Mouse (Mus musculus) hindbrain, postnatal 0 days (tissue): ENCODE measurements around the gene P3h1. TPM values are rescaled to one million over a fixed set of nuclear protein-coding genes. Genes with fewer than 3 reads are reported as not detected.

Experiments
- ATAC-seq: fragments of 200-750 bp; cut with Nextera tagmentation; 2 replicates; pipeline ENCODE4 v1.8.0; 2017; ENCODE audit warnings: mild to moderate bottlenecking, moderate TSS enrichment, moderate library complexity
- DNase-seq: peaks from one replicate; pipeline ENCODE4 v3.0.0-alpha.2; 2015; ENCODE audit warnings: low spot score
- H3K27ac ChIP-seq: fragments of 300-500 bp; sonication (generic); 2 replicates; pipeline ENCODE4 v1.5.1; 2014; ENCODE audit warnings: mild to moderate bottlenecking
- H3K27me3 ChIP-seq: fragments of 300-500 bp; sonication (generic); 2 replicates; pipeline ENCODE4 v1.6.1; 2014; ENCODE audit warnings: low read length, mixed read lengths; ENCODE audit not compliant: insufficient read depth
- H3K36me3 ChIP-seq: fragments of 300-500 bp; sonication (generic); 2 replicates; pipeline ENCODE4 v1.6.1; 2014; ENCODE audit warnings: low read length, mixed read lengths; ENCODE audit not compliant: insufficient read depth
- H3K4me1 ChIP-seq: fragments of 300-500 bp; sonication (generic); 2 replicates; pipeline ENCODE4 v1.6.1; 2014; ENCODE audit warnings: antibody characterized with exemption, low read length, mixed read lengths; ENCODE audit not compliant: insufficient read depth
- H3K4me2 ChIP-seq: fragments of 300-500 bp; sonication (generic); 2 replicates; pipeline ENCODE4 v1.6.1; 2014; ENCODE audit warnings: low read depth, mild to moderate bottlenecking, low read length, moderate library complexity, mixed read lengths
- H3K4me3 ChIP-seq: fragments of 300-500 bp; sonication (generic); 2 replicates; pipeline ENCODE4 v1.5.1; 2014; ENCODE audit warnings: low read length
- H3K9ac ChIP-seq: fragments of 300-500 bp; sonication (generic); replicated peaks from 2 replicates; pipeline ENCODE4 v1.6.1; 2014; ENCODE audit warnings: mild to moderate bottlenecking, low read length, moderate library complexity, mixed read lengths
- H3K9me3 ChIP-seq: fragments of 300-500 bp; sonication (generic); 2 replicates; pipeline ENCODE4 v1.6.1; 2016; ENCODE audit warnings: low read length, mixed read lengths
- CTCF ChIP-seq: IDR thresholded peaks from 2 replicates; pipeline ENCODE4 v1.5.1; 2016; ENCODE audit warnings: antibody characterized with exemption, control low read depth, low read depth
- WGBS: fragments of 180-500 bp; shearing (Covaris S2); extraction: QIAGEN DNeasy Blood & Tissue Kit; methylation state at CpG from one replicate; pipeline ENCODE4 v1.1.7; 2014; 5-methylcytosine and 5-hydroxymethylcytosine counted together
- polyA plus RNA-seq: library from polyadenylated mRNA; unstranded; fragments of >200 nt; fragmentation: Nextera tagmentation; extraction: Ambion mirVana; gene quantifications from 2 replicates; pipeline ENCODE4 v1.2.1, GENCODE M21; 2015
- total RNA-seq: library from RNA; depleted of rRNA; stranded (reverse); fragments of >200 nt; gene quantifications from 2 replicates; pipeline ENCODE4 v1.2.3, GENCODE M21; 2014

Gene P3h1
- total and polyA plus RNA-seq, 2 experiments from 2014 or later = 9.1 to 15.3 TPM

DNA sequence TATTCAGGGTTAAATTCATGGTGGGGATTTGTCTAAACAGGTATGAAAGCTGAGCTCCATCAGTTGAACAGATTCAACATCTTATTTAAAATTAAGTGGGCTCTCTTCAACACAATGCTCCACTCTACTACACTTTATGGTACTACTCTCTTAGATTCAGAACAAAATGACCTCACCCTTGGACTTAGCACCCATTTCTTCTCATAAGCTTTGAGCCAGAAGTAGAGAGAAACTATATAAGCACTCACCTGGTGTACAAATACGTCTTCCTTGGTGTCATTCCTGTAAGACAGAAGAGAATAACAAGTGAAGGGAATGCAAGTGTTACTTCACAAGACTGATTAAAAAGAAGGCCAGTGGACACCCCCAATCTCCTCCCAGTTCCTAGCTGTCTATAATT, 52.1 kb downstream of the P3h1 start:
- DNase-seq (no peak), ATAC-seq (no peak)
- WGBS = 93% methylated on average over 1 of the region's 1 CpGs
- Histone ChIP-seq H3K4me3 (no peak overlapping the region), H3K4me1 (no peaks in the 10 kb centered on the region), H3K9ac (no peak overlapping the region), H3K9me3 (no peaks in the 10 kb centered on the region), H3K4me2 (no peak overlapping the region), H3K27me3 (no peaks in the 10 kb centered on the region), H3K27ac (no peak overlapping the region), H3K36me3 (peaks cover 24% of the 10 kb centered on the region)
- TF ChIP-seq CTCF = no peak

GRCm38 (mm10) chr4:119285336-119285735, 52.6 kb downstream of the P3h1 start:
- H3K36me3 ChIP-seq = peaks cover 19% of the 10 kb centered on the region

DNA sequence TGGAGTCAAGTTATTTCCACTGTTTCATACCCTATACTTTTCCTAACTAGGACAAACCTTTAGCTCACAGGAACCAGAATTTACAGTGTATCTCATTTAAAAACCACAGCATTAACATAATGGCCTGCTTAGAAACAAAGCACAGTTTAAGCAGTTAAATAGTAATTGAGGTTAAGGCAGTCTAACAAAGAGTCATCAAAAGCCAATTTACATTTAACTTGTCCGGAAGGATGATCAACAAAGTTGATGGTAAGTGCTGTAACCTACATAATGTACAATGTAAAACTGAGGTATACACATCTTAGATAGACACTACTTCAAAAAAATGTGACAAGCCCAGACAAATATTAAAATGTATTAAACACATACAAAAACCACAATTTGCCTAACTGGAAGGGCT, 59.2 kb downstream of the P3h1 start:
- Histone ChIP-seq H3K9ac (peak overlapping the region; percentile 84), H3K36me3 (no peaks in the 10 kb centered on the region), H3K27ac (no peak overlapping the region), H3K4me1 (no peaks in the 10 kb centered on the region), H3K27me3 (no peaks in the 10 kb centered on the region), H3K4me3 (peak overlapping the region; percentile 87), H3K9me3 (no peaks in the 10 kb centered on the region), H3K4me2 (peak overlapping the region; percentile 76)
- WGBS = 59% methylated on average over 1 of the region's 1 CpGs
- DNase-seq = no peak
- no peak for ATAC-seq
- TF ChIP-seq CTCF = no peak

More at GRCm38 (mm10) chr4:119285336-119285735, 52.6 kb downstream of the P3h1 start:
- no peak for TF ChIP-seq CTCF
- Histone ChIP-seq H3K27me3 (no peaks in the 10 kb centered on the region), H3K27ac (no peak overlapping the region), H3K4me1 (no peaks in the 10 kb centered on the region), H3K4me2 (no peak overlapping the region), H3K4me3 (no peak overlapping the region), H3K9me3 (no peaks in the 10 kb centered on the region), H3K9ac (no peak overlapping the region)
- 84% methylated on average over 2 of the region's 2 CpGs for WGBS
- DNase-seq (no peak), ATAC-seq (no peak)

- Histone ChIP-seq H3K27ac (peak overlapping the region; percentile 84), H3K27me3 (no peaks in the 10 kb centered on the region), H3K4me3 (peak overlapping the region; percentile 87), H3K9ac (peak overlapping the region; percentile 84), H3K4me1 (no peaks in the 10 kb centered on the region), H3K9me3 (no peaks in the 10 kb centered on the region), H3K4me2 (peak overlapping the region; percentile 76), H3K36me3 (no peaks in the 10 kb centered on the region)
- TF ChIP-seq CTCF = no peak
- peak; percentile 86 for DNase-seq
- under 1% methylated on average over 24 of the region's 24 CpGs for WGBS
- no peak for ATAC-seq
Measured at GRCm38 (mm10) chr4:119292771-119293573, 60.3 kb downstream of the P3h1 start.

GRCm38 (mm10) chr4:119293574-119294258, 61.0 kb downstream of the P3h1 start:
- H3K9me3 ChIP-seq = no peaks in the 10 kb centered on the region
- DNase-seq (peak; percentile 46), ATAC-seq (peak; percentile 11)
- no peak for TF ChIP-seq CTCF
- H3K27me3 ChIP-seq = no peaks in the 10 kb centered on the region
- H3K36me3 ChIP-seq = no peaks in the 10 kb centered on the region
- peak overlapping the region; percentile 84 for H3K27ac ChIP-seq
- no peaks in the 10 kb centered on the region for H3K4me1 ChIP-seq
- WGBS = 2% methylated on average over 40 of the region's 80 CpGs
- H3K4me2 ChIP-seq = peak overlapping the region; percentile 76
- peak overlapping the region; percentile 84 for H3K9ac ChIP-seq
- peak overlapping the region; percentile 87 for H3K4me3 ChIP-seq

GRCm38 (mm10) chr4:119294415-119295133, 61.9 kb downstream of the P3h1 start, which contains the start of gene Ybx1:
Ybx1 (minus strand) TSS chr4:119294604.
- Histone ChIP-seq H3K27ac (peak within 1 kb of the TSS; percentile 84), H3K36me3 (no peaks in the 10 kb centered on the region), H3K9me3 (no peaks in the 10 kb centered on the region), H3K4me3 (peak within 1 kb of the TSS; percentile 87), H3K4me1 (no peaks in the 10 kb centered on the region), H3K27me3 (no peaks in the 10 kb centered on the region), H3K9ac (peak within 1 kb of the TSS; percentile 84), H3K4me2 (peak within 1 kb of the TSS; percentile 76)
- no peak for TF ChIP-seq CTCF
- ATAC-seq (peak; percentile 99), DNase-seq (peak; percentile 99)
- 1% methylated on average over 61 of the region's 61 CpGs for WGBS
